Comparison of ENCODE assay signal across 8 mouse cellular contexts in the genomic region with DNA sequence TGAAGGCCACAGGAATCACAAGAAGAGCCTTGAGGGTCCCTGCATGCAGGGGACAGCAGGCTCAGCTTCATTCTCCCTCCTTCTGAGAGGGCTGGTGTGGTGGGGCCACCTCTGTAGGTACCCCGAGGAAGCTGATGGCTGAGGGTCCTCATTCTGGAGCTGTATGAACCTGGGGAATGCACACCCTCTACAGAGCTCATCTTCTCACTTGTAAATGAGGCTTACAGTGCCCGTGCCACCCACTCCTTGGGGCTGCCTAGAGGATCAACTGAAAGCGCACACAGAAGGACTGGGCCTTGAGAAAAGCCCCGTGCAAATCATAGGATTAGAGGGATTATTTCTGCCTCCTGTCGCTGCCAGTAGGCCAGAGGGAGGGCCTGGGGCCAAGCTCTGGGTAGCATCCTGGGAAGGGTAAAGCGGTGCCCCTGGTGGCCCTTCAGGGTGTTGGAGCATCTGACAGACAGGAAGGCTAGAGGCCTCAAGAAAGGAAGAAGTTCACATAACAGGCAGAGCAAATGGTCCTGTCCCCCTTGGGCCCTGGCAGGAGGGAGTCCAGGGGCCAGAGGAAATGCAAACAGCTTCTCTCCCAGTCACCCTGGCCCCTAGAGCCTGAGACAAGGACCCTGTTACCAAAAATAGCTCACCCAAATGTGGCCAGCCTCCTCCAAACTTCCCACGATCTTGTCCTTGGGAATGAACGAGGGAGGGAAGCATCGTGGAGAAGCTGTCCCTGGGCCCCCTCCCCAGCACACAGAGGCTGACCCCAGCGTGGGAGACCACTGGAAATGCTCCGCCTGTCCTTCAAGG. TPM values are rescaled to one million over a fixed set of nuclear protein-coding genes. Genes with fewer than 3 reads are reported as not detected.
DNase-seq lines count a peak whose midpoint lies in the region; ATAC-seq and TF ChIP-seq lines count a peak whose summit lies in the region.

No protein-coding gene starts in this region.

- no peaks in the 10 kb centered on the region for H3K4me1 ChIP-seq in ES-Bruce4 (ENCODE audit: control insufficient read depth, insufficient read depth, low read length)
- H3K4me1 ChIP-seq in forebrain, embryonic 16.5 days (replicated peaks; ENCODE audit: control insufficient read depth, insufficient read depth, low read length): peaks cover 8% of the 10 kb centered on the region
- peaks cover 81% of the 10 kb centered on the region for H3K4me1 ChIP-seq in limb, embryonic 14.5 days (ENCODE audit: control insufficient read depth, insufficient read depth, low read length)

- H3K4me2 ChIP-seq in forebrain, embryonic 16.5 days (ENCODE audit: low read length): no peak overlapping the region
- no peak overlapping the region for H3K4me2 ChIP-seq in limb, embryonic 14.5 days (replicated peaks; ENCODE audit: low read depth, low read length, severe bottlenecking)

- H3K27ac ChIP-seq in ES-Bruce4 (ENCODE audit: insufficient read depth, low read length): no peak overlapping the region
- H3K27ac ChIP-seq in forebrain, embryonic 16.5 days (ENCODE audit: low read length): no peak overlapping the region
- peak overlapping the region; percentile 84 for H3K27ac ChIP-seq in limb, embryonic 14.5 days (replicated peaks; ENCODE audit: low read depth, low read length)

- no peaks in the 10 kb centered on the region for H3K36me3 ChIP-seq in ES-Bruce4 (ENCODE audit: control insufficient read depth, insufficient read depth, low read length, poor library complexity, severe bottlenecking)
- no peaks in the 10 kb centered on the region; the same call in 1 of the 2 replicates for H3K36me3 ChIP-seq in forebrain, embryonic 16.5 days (ENCODE audit: control insufficient read depth, insufficient read depth)
- H3K36me3 ChIP-seq in limb, embryonic 14.5 days (ENCODE audit: control insufficient read depth, insufficient read depth, low read length): peaks cover 26% of the 10 kb centered on the region

- no peak for TF ChIP-seq POLR2A in ES-Bruce4 (IDR thresholded peaks at IDR 0.05; ENCODE audit: insufficient read depth, low read length)
- no peak for TF ChIP-seq POLR2A in limb, embryonic 14.5 days (IDR thresholded peaks at IDR 0.05; ENCODE audit: borderline replicate concordance, extremely low read depth, insufficient read depth, insufficient read length)

- intact Hi-C loops in gastrocnemius, postnatal 36 days (cut with DNase I): no loop called here

- H3K4me3 ChIP-seq in ES-Bruce4 (ENCODE audit: low read depth, low read length): peak overlapping the region; percentile 25; the same call in 1 of the 2 replicates
- no peak overlapping the region for H3K4me3 ChIP-seq in forebrain, embryonic 16.5 days (replicated peaks; ENCODE audit: low read length)
- H3K4me3 ChIP-seq in limb, embryonic 14.5 days (replicated peaks; ENCODE audit: low read length): no peak overlapping the region

- 0 out of 2 replicates have a peak, but pooled peaks have one; percentile 10 for ATAC-seq in forebrain, embryonic 16.5 days
- ATAC-seq in limb, embryonic 14.5 days (ENCODE audit: low FRiP score, low read depth): no peak
- ATAC-seq in cerebellum, adult (ENCODE audit: insufficient number of reproducible peaks, low FRiP score, low TSS enrichment): no peak

- H3K27me3 ChIP-seq in ES-Bruce4 (ENCODE audit: control insufficient read depth, insufficient read depth, low read length, poor library complexity, severe bottlenecking): no peaks in the 10 kb centered on the region
- no peaks in the 10 kb centered on the region for H3K27me3 ChIP-seq in forebrain, embryonic 16.5 days (replicated peaks; ENCODE audit: control insufficient read depth, insufficient read depth, low read length)
- no peaks in the 10 kb centered on the region for H3K27me3 ChIP-seq in limb, embryonic 14.5 days (ENCODE audit: control insufficient read depth, insufficient read depth, low read length)

- WGBS in forebrain, embryonic 16.5 days: 38% methylated on average over 11 of the region's 11 CpGs
- WGBS in limb, embryonic 14.5 days: 36% methylated on average over 11 of the region's 11 CpGs

- no peak for TF ChIP-seq CTCF in ES-Bruce4 (IDR thresholded peaks at IDR 0.05; ENCODE audit: low read depth, low read length)

- no peak for TF ChIP-seq EP300 in ES-Bruce4 (IDR thresholded peaks at IDR 0.05; ENCODE audit: insufficient read depth, low read depth, low read length)

- DNase-seq in gastrocnemius, postnatal 10 days: peak; percentile 51
- DNase-seq in gastrocnemius, postnatal 36 days: no peak
- peak; percentile 45 for DNase-seq in limb, embryonic 14.5 days (ENCODE audit: low spot score)
- peak; percentile 61 for DNase-seq in testis, postnatal 10 days (ENCODE audit: low spot score)
- no peak for DNase-seq in adrenal gland, adult 2 months

- H3K9ac ChIP-seq in ES-Bruce4 (ENCODE audit: low read depth, poor library complexity, severe bottlenecking): no peak overlapping the region
- H3K9ac ChIP-seq in forebrain, embryonic 16.5 days (replicated peaks; ENCODE audit: low read depth, low read length): no peak overlapping the region
- H3K9ac ChIP-seq in limb, embryonic 14.5 days (ENCODE audit: low read depth, low read length, severe bottlenecking): 0 out of 2 replicates have a peak overlapping the region, but pooled peaks have one; percentile 12

- H3K9me3 ChIP-seq in ES-Bruce4 (replicated peaks; ENCODE audit: control insufficient read depth, insufficient read depth, low read length, poor library complexity, severe bottlenecking): no peaks in the 10 kb centered on the region
- no peaks in the 10 kb centered on the region for H3K9me3 ChIP-seq in forebrain, embryonic 16.5 days (ENCODE audit: control insufficient read depth, low read length)
- no peaks in the 10 kb centered on the region for H3K9me3 ChIP-seq in limb, embryonic 14.5 days (ENCODE audit: control insufficient read depth, low read length)

RNA-seq across cellular contexts. Expression of gene Dnaja3, which starts 16.2 kb away (rescaled TPM):
- 10 to 100 TPM; 71.4 to 87.2 TPM for total RNA-seq in gastrocnemius, postnatal 10 days (2021)
- 10 to 100 TPM; 90.1 TPM for total RNA-seq in gastrocnemius, postnatal 36 days (2021)
- polyA plus RNA-seq in ES-Bruce4 (2011; ENCODE audit: insufficient read depth, insufficient read length, low read depth, missing spikeins): 55.8 and 55.9 TPM in 2 replicates
- 60.3 and 61.9 TPM in 2 replicates for polyA plus RNA-seq in forebrain, embryonic 16.5 days (2015; fragmentation: Nextera tagmentation; extraction: Ambion mirVana)
- polyA plus RNA-seq in limb, embryonic 14.5 days (2012; rRNA removed): 27.0 and 30.2 TPM in 2 replicates
- 52.4 and 54.7 TPM in 2 replicates for polyA plus RNA-seq in limb, embryonic 14.5 days (2014; fragmentation: Nextera tagmentation; extraction: Ambion mirVana)
- total RNA-seq in adrenal gland, adult 2 months (2021): 100 to 1,000 TPM; 122 to 148 TPM
- polyA plus RNA-seq in adrenal gland, adult 2 months (2012; rRNA removed): 33.2 and 37.5 TPM in 2 replicates

RNA-seq across cellular contexts. Expression of gene Vasn, which starts 16.2 kb away (rescaled TPM):
- 10 to 100 TPM in 1 of 2 experiments, 1 to 10 TPM in 1; 9.7 to 13.0 TPM for total RNA-seq in gastrocnemius, postnatal 10 days (2021)
- total RNA-seq in gastrocnemius, postnatal 36 days (2021): 1 to 10 TPM; 3.8 to 4.0 TPM
- polyA plus RNA-seq in ES-Bruce4 (2011; ENCODE audit: insufficient read depth, insufficient read length, low read depth, missing spikeins): 6.2 and 7.9 TPM in 2 replicates
- polyA plus RNA-seq in forebrain, embryonic 16.5 days (2015; fragmentation: Nextera tagmentation; extraction: Ambion mirVana): 3.2 and 4.3 TPM in 2 replicates
- 75.7 and 117 TPM in 2 replicates for polyA plus RNA-seq in limb, embryonic 14.5 days (2012; rRNA removed)
- 35.7 and 36.8 TPM in 2 replicates for polyA plus RNA-seq in limb, embryonic 14.5 days (2014; fragmentation: Nextera tagmentation; extraction: Ambion mirVana)
- 10 to 100 TPM in 1 of 2 experiments, 1 to 10 TPM in 1; 8.4 to 15.4 TPM for total RNA-seq in adrenal gland, adult 2 months (2021)
- 28.1 and 30.9 TPM in 2 replicates for polyA plus RNA-seq in adrenal gland, adult 2 months (2012; rRNA removed)

RNA-seq across cellular contexts. Expression of gene Coro7, which starts 23.6 kb away (rescaled TPM):
- 10 to 100 TPM; 16.3 to 23.3 TPM for total RNA-seq in gastrocnemius, postnatal 10 days (2021)
- total RNA-seq in gastrocnemius, postnatal 36 days (2021): 10 to 100 TPM; 13.1 to 15.2 TPM
- polyA plus RNA-seq in ES-Bruce4 (2011; ENCODE audit: insufficient read depth, insufficient read length, low read depth, missing spikeins): 31.2 and 36.1 TPM in 2 replicates
- polyA plus RNA-seq in forebrain, embryonic 16.5 days (2015; fragmentation: Nextera tagmentation; extraction: Ambion mirVana): 25.4 and 32.6 TPM in 2 replicates
- 40.8 and 51.1 TPM in 2 replicates for polyA plus RNA-seq in limb, embryonic 14.5 days (2012; rRNA removed)
- 15.0 and 16.0 TPM in 2 replicates for polyA plus RNA-seq in limb, embryonic 14.5 days (2014; fragmentation: Nextera tagmentation; extraction: Ambion mirVana)
- 10 to 100 TPM; 27.3 to 35.5 TPM for total RNA-seq in adrenal gland, adult 2 months (2021)
- polyA plus RNA-seq in adrenal gland, adult 2 months (2012; rRNA removed): 58.0 and 60.3 TPM in 2 replicates

RNA-seq across cellular contexts. Expression of gene Pam16, which starts 31.2 kb away (rescaled TPM):
- total RNA-seq in gastrocnemius, postnatal 10 days (2021): 10 to 100 TPM; 79.3 to 82.7 TPM
- total RNA-seq in gastrocnemius, postnatal 36 days (2021): 10 to 100 TPM; 87.0 to 91.6 TPM
- 34.8 and 39.5 TPM in 2 replicates for polyA plus RNA-seq in ES-Bruce4 (2011; ENCODE audit: insufficient read depth, insufficient read length, low read depth, missing spikeins)
- 132 and 157 TPM in 2 replicates for polyA plus RNA-seq in forebrain, embryonic 16.5 days (2015; fragmentation: Nextera tagmentation; extraction: Ambion mirVana)
- 72.7 and 80.1 TPM in 2 replicates for polyA plus RNA-seq in limb, embryonic 14.5 days (2012; rRNA removed)
- polyA plus RNA-seq in limb, embryonic 14.5 days (2014; fragmentation: Nextera tagmentation; extraction: Ambion mirVana): 92.5 and 94.1 TPM in 2 replicates
- 100 to 1,000 TPM; 104 to 111 TPM for total RNA-seq in adrenal gland, adult 2 months (2021)
- polyA plus RNA-seq in adrenal gland, adult 2 months (2012; rRNA removed): 16.0 and 33.4 TPM in 2 replicates

Comparison
In these comparisons a context has a peak if more than half of its experiments do, and no peak if none do; other contexts are left out.
1. DNase-seq: peak in gastrocnemius, postnatal 10 days (single experiment), limb, embryonic 14.5 days (single experiment) and testis, postnatal 10 days (single experiment); none in gastrocnemius, postnatal 36 days (0 of 2) and adrenal gland, adult 2 months (single experiment).